Mouse (Mus musculus): ENCODE measurements around the gene Gnptg. TPM values are rescaled to one million over a fixed set of nuclear protein-coding genes. Genes with fewer than 3 reads are reported as not detected.

Gene Gnptg
- total and polyA plus RNA-seq, 3 experiments, result 8.7 to 10.8 TPM; not detected in 1

- Histone ChIP-seq H3K27me3 (ENCODE audit: control insufficient read depth in 1 of 2, insufficient read depth in 2 of 2, low read length in 2 of 2) (no peaks in the 10 kb centered on the region), H3K4me3 (ENCODE audit: control insufficient read depth in 1 of 2, insufficient read depth in 1 of 2, low read depth in 2 of 2, low read length in 2 of 2) (peak overlapping the region; percentile 76 to 86), H3K36me3 (ENCODE audit: control insufficient read depth in 1 of 2, insufficient read depth in 2 of 2, low read length in 2 of 2) (peaks cover 1 to 27% of the 10 kb centered on the region in 2 experiments), H3K79me2 (ENCODE audit: control insufficient read depth, insufficient read depth, low read length, poor library complexity) (peaks cover 35% of the 10 kb centered on the region), H3K4me1 (ENCODE audit: control insufficient read depth in 1 of 2, insufficient read depth in 2 of 2, low read length in 2 of 2) (peaks cover 7 to 42% of the 10 kb centered on the region in 2 experiments), H3K9ac (ENCODE audit: control insufficient read depth, low read depth, low read length, poor library complexity, severe bottlenecking) (peak overlapping the region; percentile 96), H3K27ac (ENCODE audit: control insufficient read depth, low read depth, low read length) (peak overlapping the region; percentile 92), H3K9me3 (replicated peaks; ENCODE audit: insufficient read depth, low read length) (no peaks in the 10 kb centered on the region)
- peak; percentile 87 for DNase-seq (ENCODE audit: low read depth, low spot score)
- TF ChIP-seq KAT2A (conservative IDR thresholded peaks at IDR 0.05; ENCODE audit: low read depth, low read length) (peak; percentile 29; the same call in 1 of the 2 replicates), POLR2A (IDR thresholded peaks at IDR 0.05; ENCODE audit: control insufficient read depth in 1 of 2, insufficient read depth in 1 of 2, low read depth in 1 of 2, low read length in 2 of 2, poor library complexity in 1 of 2) (peak in 1 of 2 experiments; percentile 40; a peak in 2 of 4 replicates), CTCF (IDR thresholded peaks at IDR 0.05 in 2 of 3, conservative IDR thresholded peaks at IDR 0.05 in 1 of 3; ENCODE audit: control insufficient read depth in 1 of 3, insufficient read depth in 1 of 3, low read depth in 2 of 3, low read length in 3 of 3, poor library complexity in 1 of 3, severe bottlenecking in 1 of 3) (no peak), SIN3A (IDR thresholded peaks at IDR 0.05; ENCODE audit: low read length) (peak; percentile 71), UBTF (IDR thresholded peaks at IDR 0.05; ENCODE audit: borderline replicate concordance, insufficient read depth, low read depth, low read length) (no peak), CHD1 (IDR thresholded peaks at IDR 0.05; ENCODE audit: low read depth, low read length) (peak; percentile 93; the same call in 1 of the 2 replicates), NRF1 (IDR thresholded peaks at IDR 0.05; ENCODE audit: insufficient read depth, low read depth, low read length, poor library complexity, severe bottlenecking) (no peak; the same call in 1 of the 2 replicates), POLR2AphosphoS2 (IDR thresholded peaks at IDR 0.05; ENCODE audit: low read length) (no peak), ZC3H11A (IDR thresholded peaks at IDR 0.05; ENCODE audit: low read depth, low read length) (no peak), HCFC1 (IDR thresholded peaks at IDR 0.05; ENCODE audit: low read depth, low read length) (no peak), BHLHE40 (IDR thresholded peaks at IDR 0.05; ENCODE audit: borderline replicate concordance, low read depth, low read length) (peak; percentile 28; the same call in 1 of the 2 replicates), POLR2AphosphoS5 (IDR thresholded peaks at IDR 0.05; ENCODE audit: borderline replicate concordance, low read depth, low read length) (no peak), MAX (IDR thresholded peaks at IDR 0.05; ENCODE audit: low read length) (peak; percentile 64; the same call in 1 of the 2 replicates), JUND (IDR thresholded peaks at IDR 0.05; ENCODE audit: low read depth, low read length) (no peak), ETS1 (IDR thresholded peaks at IDR 0.05; ENCODE audit: low read depth, low read length) (peak; percentile 70), CHD2 (IDR thresholded peaks at IDR 0.05; ENCODE audit: low read length) (no peak), MYC (IDR thresholded peaks at IDR 0.05; ENCODE audit: low read depth, low read length) (peak; percentile 51), NELFE (IDR thresholded peaks at IDR 0.05; ENCODE audit: low read depth, low read length) (peak; percentile 31; the same call in 1 of the 2 replicates), TBP (IDR thresholded peaks at IDR 0.05; ENCODE audit: low read depth, low read length) (peak; percentile 70; the same call in 1 of the 2 replicates), TAL1 (IDR thresholded peaks at IDR 0.05; ENCODE audit: low read length) (peak; percentile 83), MAZ (IDR thresholded peaks at IDR 0.05; ENCODE audit: low read depth, low read length) (no peak), MAFK (IDR thresholded peaks at IDR 0.05; ENCODE audit: borderline replicate concordance, low read depth, low read length) (no peak), USF2 (IDR thresholded peaks at IDR 0.05; ENCODE audit: borderline replicate concordance in 1 of 2, insufficient read depth in 1 of 2, low read depth in 1 of 2, low read length in 2 of 2) (no peak), EP300 (IDR thresholded peaks at IDR 0.05; ENCODE audit: low read depth in 1 of 2, low read length in 2 of 2) (peak; percentile 63 to 74), RAD21 (IDR thresholded peaks at IDR 0.05; ENCODE audit: low read depth, low read length) (no peak), GABPA (IDR thresholded peaks at IDR 0.05; ENCODE audit: low read depth, low read length) (no peak), MYB (IDR thresholded peaks at IDR 0.05; ENCODE audit: low read depth, low read length) (no peak), TCF12 (IDR thresholded peaks at IDR 0.05; ENCODE audit: low read depth, low read length) (peak; percentile 64), GATA1 (IDR thresholded peaks at IDR 0.05; ENCODE audit: low read depth, low read length) (no peak), USF1 (IDR thresholded peaks at IDR 0.05; ENCODE audit: low read depth, low read length) (no peak), ZNF384 (IDR thresholded peaks at IDR 0.05; ENCODE audit: low read depth, low read length) (no peak), MXI1 (IDR thresholded peaks at IDR 0.05; ENCODE audit: low read depth, low read length) (peak; percentile 74), ELF1 (IDR thresholded peaks at IDR 0.05; ENCODE audit: low read depth, low read length) (no peak), MEF2A (IDR thresholded peaks at IDR 0.05; ENCODE audit: extremely low read depth, insufficient replicate concordance, low read depth, low read length, poor library complexity, severe bottlenecking) (no peak), ZMIZ1 (IDR thresholded peaks at IDR 0.05; ENCODE audit: low read depth, low read length) (0 out of 2 replicates have a peak, but pooled peaks have one; percentile 43), SMC3 (IDR thresholded peaks at IDR 0.05; ENCODE audit: low read depth, low read length) (no peak)
Measured at GRCm38 (mm10) chr17:25222951-25223601, 16.8 kb downstream of the Gnptg start.
